Mouse (Mus musculus): ENCODE results near the gene Srl. TPM values are rescaled to one million over a fixed set of nuclear protein-coding genes. Genes with fewer than 3 reads are reported as not detected.

Srl gene
- total RNA-seq, 4 experiments from 2014 or later, result 705 to 904 (median 868) TPM

DNA sequence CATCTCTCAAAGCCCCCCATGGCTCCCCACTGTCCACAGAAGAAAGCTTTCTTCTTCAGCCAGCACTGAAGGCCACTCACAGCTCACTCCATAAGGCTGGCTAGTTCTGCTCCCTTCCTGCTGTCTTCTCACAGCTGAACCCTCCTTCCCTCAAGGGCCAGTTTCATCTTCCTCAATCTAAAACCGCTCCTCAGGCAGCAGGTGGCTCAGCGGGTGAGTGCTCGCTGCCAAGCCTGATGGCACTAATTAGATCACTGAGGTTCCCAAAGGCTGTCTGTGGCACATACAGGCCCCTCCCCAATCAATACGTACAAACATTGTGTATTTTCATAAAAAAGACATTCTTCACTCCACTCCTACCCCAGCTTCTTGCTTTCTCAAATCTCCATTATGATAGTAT is 22.5 kb downstream of the Srl start:
- no peak for DNase-seq (ENCODE audit: low spot score)

DNA sequence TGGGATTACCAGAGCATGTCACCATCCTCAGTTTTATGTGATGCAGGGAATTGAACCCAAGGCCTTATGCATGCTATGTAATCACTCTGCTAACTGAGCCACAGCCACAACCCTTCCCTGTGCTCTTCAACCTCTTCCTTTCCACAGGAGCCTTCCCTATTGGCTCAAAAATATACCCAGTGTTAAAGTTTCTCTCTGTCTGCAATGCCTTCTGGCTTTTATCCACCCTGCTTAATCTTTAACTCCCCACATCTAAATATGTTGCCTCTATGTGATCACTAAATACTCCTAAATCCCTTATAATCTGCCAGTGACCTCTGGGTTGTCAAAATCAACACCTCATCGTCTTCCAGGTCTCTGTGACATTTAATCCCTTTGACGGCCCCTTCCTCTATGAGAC is 23.7 kb downstream of the Srl start:
- no peak for DNase-seq (ENCODE audit: low spot score)

DNA sequence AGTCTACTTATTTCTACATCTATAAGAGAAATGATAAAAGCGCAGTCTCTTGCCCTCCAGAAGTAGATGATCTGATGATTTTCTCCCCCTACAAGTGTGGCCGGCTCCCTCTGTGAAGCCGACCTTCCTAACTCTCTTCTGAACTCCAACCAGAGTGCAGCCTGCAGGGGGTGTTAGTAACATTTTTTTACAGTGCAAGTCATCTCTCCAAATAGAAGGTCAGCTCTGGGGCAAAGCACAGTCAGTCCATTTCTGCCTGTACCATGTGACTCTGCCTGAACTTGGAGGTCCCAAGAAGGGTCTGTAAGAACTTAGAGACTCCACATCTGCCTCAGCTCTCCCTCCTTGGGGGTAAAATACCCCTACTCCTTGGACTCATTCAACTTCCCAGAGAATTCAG is 27.2 kb downstream of the Srl start:
- no peak for DNase-seq (ENCODE audit: low spot score)

- peak; percentile 76 for DNase-seq (ENCODE audit: low spot score)
Measured at GRCm38 (mm10) chr16:4512661-4513438, 28.8 kb downstream of the Srl start.

DNA sequence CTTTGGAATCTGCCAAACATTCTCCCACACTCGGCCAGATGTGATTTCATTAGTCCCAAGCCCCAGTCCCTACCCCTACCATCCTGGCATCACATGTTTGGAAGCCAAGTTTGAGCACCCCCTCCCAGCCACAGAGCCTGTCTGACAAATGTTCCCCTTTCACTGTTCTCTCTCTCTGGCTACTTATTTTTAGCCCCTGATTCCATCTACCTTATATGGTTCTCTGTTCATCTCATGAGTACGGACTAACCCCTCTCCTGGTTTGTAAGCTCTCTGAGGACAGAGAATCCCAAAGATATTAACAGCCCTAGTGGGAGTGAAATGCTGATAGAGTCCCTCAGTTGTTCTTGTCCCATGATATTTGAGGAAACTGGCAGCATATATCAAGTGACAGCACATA is 30.2 kb downstream of the Srl start:
- DNase-seq (ENCODE audit: low spot score), result peak; percentile 54

DNA sequence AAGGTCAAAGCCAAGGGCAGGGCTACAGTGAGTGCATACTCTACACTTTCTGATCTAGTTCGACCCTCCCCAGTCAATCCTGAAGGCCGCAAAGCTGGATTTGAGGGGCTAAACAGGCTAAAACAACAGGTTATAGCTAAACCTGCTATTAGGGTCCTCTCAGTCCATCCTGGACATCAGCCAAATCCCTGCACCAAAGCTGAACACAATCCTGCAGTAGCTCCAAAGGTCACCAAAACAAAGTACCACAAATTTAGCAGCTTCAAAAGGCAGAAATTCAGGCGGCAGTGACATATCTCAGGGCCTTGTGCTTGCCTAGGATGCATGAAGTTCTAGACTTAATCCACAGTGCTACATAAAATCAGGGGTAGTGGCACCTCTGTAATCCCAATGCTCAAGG is 35.4 kb downstream of the Srl start:
- DNase-seq (ENCODE audit: low spot score), result no peak

DNA sequence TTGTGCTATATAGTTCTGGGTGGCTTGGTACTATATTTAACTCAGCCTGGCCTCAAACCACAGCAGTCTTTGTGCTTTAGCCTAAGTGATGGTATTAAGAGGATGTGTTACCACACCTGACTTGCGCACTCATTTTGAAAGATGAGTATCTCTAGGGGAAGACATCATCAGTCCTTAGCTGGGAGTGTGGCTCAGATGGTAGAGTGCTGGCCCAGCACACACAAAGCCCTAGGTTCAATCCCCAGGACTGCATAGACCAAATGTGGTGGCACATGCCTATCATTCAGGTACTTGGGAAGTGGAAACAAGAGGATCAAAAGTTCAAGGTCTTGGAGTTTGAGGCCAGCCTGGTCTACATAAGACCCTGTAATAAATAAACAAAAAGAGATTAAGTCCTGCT is 38.1 kb downstream of the Srl start:
- no peak for DNase-seq (ENCODE audit: low spot score)

GRCm38 (mm10) chr16:4502568-4502967 is 39.0 kb downstream of the Srl start:
- no peak for DNase-seq (ENCODE audit: low spot score)

DNA sequence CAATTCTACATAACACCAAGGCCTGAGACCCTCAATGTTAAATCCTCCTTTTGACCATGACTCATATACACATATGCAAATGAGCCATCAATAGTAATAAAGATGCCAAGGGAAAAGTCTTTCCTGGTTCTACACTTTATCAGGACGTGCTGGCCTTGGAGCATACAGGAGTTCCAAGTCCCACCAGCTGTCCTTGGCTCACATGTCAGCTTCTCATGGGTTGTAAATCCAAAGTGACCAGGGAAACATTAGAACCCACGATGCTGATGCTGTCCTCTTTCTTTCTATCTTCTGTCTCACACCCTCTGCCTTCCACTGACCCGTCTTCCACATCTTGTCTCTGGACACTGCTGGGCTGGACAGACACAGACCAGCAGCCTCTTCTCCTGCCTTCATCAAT is 39.9 kb downstream of the Srl start:
- no peak for DNase-seq (ENCODE audit: low spot score)

GRCm38 (mm10) chr16:4500598-4501385 is 40.8 kb downstream of the Srl start:
- peak; percentile 70 for DNase-seq (ENCODE audit: low spot score)

DNA sequence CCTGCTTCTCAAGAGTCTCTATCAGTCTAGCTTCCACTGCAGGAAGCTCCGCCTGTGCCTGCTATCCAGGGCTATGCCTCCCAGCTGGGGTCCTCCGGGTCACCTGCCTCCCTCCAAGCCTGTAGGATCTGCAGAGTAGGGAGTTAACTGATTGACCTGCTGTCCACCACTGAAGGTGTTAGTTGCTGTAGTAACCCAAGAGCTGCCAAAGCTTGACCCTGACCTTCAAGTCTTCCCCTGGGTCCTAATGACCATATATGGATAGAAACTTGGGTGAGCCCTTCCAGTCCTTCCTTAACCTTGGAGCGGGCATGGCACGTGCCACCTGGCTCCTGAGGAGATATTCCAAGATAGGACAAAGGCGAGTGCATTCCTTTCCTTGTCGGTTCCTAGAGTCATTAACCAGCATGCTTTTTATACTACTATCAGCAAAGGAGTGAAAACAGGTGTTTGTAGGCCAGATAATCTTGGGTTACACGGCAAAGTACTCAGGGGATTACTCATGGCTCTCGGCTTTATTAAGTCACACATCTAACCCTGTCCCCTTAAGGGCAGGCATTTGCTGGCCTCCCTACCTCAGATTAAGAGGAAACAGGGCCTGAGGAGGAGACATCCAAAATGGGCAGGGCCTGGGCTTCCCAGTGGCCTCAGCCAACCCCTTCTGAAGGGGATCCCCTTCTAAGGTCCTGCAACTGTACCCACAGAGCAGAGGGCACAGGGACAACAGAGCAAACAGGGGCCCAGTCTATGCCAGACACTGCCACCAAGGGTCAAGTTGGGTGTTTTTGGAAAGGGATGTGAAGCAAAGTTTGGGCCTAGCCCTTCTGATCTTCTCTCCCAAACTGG is 43.6 kb downstream of the Srl start:
- DNase-seq (ENCODE audit: low spot score), result no peak

- no peak for DNase-seq (ENCODE audit: low spot score)
Measured at GRCm38 (mm10) chr16:4496470-4496869, 45.1 kb downstream of the Srl start.

GRCm38 (mm10) chr16:4495861-4496260 is 45.8 kb downstream of the Srl start:
- DNase-seq (ENCODE audit: low spot score), result no peak

GRCm38 (mm10) chr16:4492777-4493563 is 48.6 kb downstream of the Srl start:
- DNase-seq (ENCODE audit: low spot score), result no peak

DNA sequence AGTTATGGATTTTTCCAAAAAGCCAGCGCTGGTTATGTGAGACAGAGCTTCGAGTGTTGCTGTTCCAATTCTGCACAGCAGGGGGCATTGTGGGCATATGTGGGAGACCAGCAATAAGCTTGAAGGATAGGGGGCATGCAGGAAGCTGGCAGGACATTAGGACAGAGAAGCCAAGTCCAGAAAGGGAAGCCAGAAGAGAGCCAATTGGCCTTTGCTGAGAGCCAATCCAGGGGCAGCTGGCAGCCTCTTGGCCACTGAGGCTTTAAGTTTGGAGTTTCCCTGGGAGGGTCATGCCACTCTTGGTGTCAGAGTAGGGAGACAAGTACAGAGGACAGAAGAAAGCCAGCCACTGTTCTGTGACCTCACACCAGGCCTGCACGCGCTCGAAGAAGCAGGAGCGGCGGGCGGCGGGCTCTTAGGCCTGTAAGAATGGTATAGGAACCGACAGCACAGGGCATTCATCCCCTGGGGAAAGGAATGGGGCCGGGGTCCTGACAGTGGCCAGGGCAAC is 52.4 kb downstream of the Srl start:
- DNase-seq (ENCODE audit: low spot score), result peak; percentile 92

DNA sequence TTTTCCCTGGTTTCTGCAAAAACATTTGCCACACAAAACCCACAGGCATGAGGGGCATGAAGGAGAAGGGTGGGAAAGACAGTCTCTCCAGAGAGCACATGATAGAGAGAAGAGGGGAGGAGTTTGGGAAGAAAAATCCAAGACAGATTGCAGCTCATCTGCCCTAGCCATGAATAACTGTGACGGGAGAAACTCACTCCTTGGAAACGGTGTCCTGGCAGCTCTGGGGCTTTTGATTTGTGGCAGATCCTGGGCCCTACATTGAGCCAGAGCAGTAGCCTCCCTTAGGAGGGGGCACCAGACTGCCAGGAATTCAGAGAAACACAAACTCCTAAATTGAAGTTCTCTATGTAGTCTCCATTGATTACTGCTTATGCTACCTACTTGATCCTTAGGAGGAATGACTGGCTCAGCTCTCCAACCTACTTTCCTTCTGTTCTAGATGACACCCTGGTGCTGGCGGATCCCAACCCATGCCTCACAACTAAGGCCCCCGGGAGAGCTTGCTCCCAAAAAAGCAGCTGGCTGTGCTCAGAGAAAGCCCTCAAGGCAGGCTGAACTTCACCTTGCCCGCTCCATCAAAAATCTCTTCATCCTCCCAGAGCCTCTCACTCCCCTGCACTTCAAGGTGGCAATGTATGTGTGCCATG is 60.9 kb downstream of the Srl start:
- no peak for DNase-seq (ENCODE audit: low spot score)

- no peak for DNase-seq (ENCODE audit: low spot score)
Measured at GRCm38 (mm10) chr16:4477591-4478215, 63.9 kb downstream of the Srl start.

GRCm38 (mm10) chr16:4474882-4475803 is 66.5 kb downstream of the Srl start:
- DNase-seq (ENCODE audit: low spot score), result peak; percentile 94
